Mouse (Mus musculus) heart, embryonic 14.5 days (tissue): ENCODE measurements at regions not wholly inside any gene's neighbourhood (a gene's known extent, or its start where the extent isn't known, plus 50 kb on each side); places are given as distances from the start of the nearest gene placed in this dataset.

Experiments used
- ATAC-seq: fragments of 200-750 bp; cut with Nextera tagmentation; 2 replicates; pipeline ENCODE4 v1.8.0; 2017; ENCODE audit warnings: low read depth, moderate TSS enrichment; ENCODE audit not compliant: insufficient number of reproducible peaks, insufficient read depth, low FRiP score
- H3K27ac ChIP-seq, 2 experiments: fragments of 200-500 bp in 1 of 2; fragments of 300-500 bp in 1 of 2; sonication (generic) in 1 of 2; replicated peaks in 1 of 2; 2 replicates each; pipeline ENCODE4 v1.5.1; 2012 to 2014; ENCODE audit warnings: low read depth in 2 of 2, low read length in 2 of 2, control low read depth in 1 of 2, mild to moderate bottlenecking in 1 of 2, mixed read lengths in 1 of 2; ENCODE audit not compliant: control insufficient read depth in 1 of 2, insufficient read depth in 1 of 2
- H3K27me3 ChIP-seq: fragments of 300-500 bp; sonication (generic); 2 replicates; pipeline ENCODE4 v1.6.1; 2014; ENCODE audit warnings: mild to moderate bottlenecking, low read length, control low read depth; ENCODE audit not compliant: control insufficient read depth, insufficient read depth
- H3K36me3 ChIP-seq: fragments of 300-500 bp; sonication (generic); 2 replicates; pipeline ENCODE4 v1.6.1; 2014; ENCODE audit warnings: mild to moderate bottlenecking, control low read depth, low read length, mixed read lengths; ENCODE audit not compliant: control insufficient read depth, insufficient read depth
- H3K4me1 ChIP-seq, 2 experiments: fragments of 200-500 bp in 1 of 2; fragments of 300-500 bp in 1 of 2; sonication (generic) in 1 of 2; 2 replicates each; pipeline ENCODE4 v1.6.1; 2012 to 2014; ENCODE audit warnings: low read length in 2 of 2, control low read depth in 1 of 2, mixed read lengths in 1 of 2; ENCODE audit not compliant: control insufficient read depth in 2 of 2, insufficient read depth in 2 of 2
- H3K4me2 ChIP-seq: fragments of 300-500 bp; sonication (generic); 2 replicates; pipeline ENCODE4 v1.6.1; 2014; ENCODE audit warnings: mild to moderate bottlenecking, low read length
- H3K4me3 ChIP-seq, 2 experiments: fragments of 200-500 bp in 1 of 2; fragments of 300-500 bp in 1 of 2; sonication (generic) in 1 of 2; 2 replicates each; pipeline ENCODE4 v1.5.1; 2012 to 2014; ENCODE audit warnings: low read length in 2 of 2, mild to moderate bottlenecking in 2 of 2, control low read depth in 1 of 2, low read depth in 1 of 2, moderate library complexity in 1 of 2; ENCODE audit not compliant: control insufficient read depth in 1 of 2, insufficient read depth in 1 of 2
- H3K9ac ChIP-seq: fragments of 300-500 bp; sonication (generic); 2 replicates; pipeline ENCODE4 v1.6.1; 2014; ENCODE audit warnings: mild to moderate bottlenecking, low read length
- H3K9me3 ChIP-seq: fragments of 300-500 bp; sonication (generic); 2 replicates; pipeline ENCODE4 v1.6.1; 2016; ENCODE audit warnings: low read length, control low read depth; ENCODE audit not compliant: control insufficient read depth
- WGBS: fragments of 180-500 bp; shearing (Covaris S2); extraction: QIAGEN DNeasy Blood & Tissue Kit; methylation state at CpG from one replicate; pipeline ENCODE4 v1.1.7; 2014; 5-methylcytosine and 5-hydroxymethylcytosine counted together

GRCm38 (mm10) chr17:64529296-64529994, 71.1 kb upstream of the Man2a1 start:
- ATAC-seq: no peak
- peaks cover 3 to 4% of the 10 kb centered on the region in 2 experiments; a peak in 2 of 4 replicates for H3K4me1 ChIP-seq
- no peak overlapping the region for H3K9ac ChIP-seq
- no peaks in the 10 kb centered on the region for H3K9me3 ChIP-seq
- H3K27me3 ChIP-seq: no peaks in the 10 kb centered on the region
- no peak overlapping the region for H3K27ac ChIP-seq
- no peak overlapping the region for H3K4me2 ChIP-seq
- WGBS: 73% methylated on average over 14 of the region's 14 CpGs
- no peaks in the 10 kb centered on the region for H3K36me3 ChIP-seq
- no peak overlapping the region for H3K4me3 ChIP-seq

- no peaks in the 10 kb centered on the region for H3K9me3 ChIP-seq
- H3K4me2 ChIP-seq: no peak overlapping the region
- 85% methylated on average over 7 of the region's 7 CpGs for WGBS
- H3K27me3 ChIP-seq: no peaks in the 10 kb centered on the region
- no peak overlapping the region for H3K4me3 ChIP-seq
- H3K27ac ChIP-seq: no peak overlapping the region
- ATAC-seq: no peak
- H3K36me3 ChIP-seq: no peaks in the 10 kb centered on the region
- peaks cover 3 to 4% of the 10 kb centered on the region in 2 experiments; a peak in 2 of 4 replicates for H3K4me1 ChIP-seq
- H3K9ac ChIP-seq: no peak overlapping the region
Observed at GRCm38 (mm10) chr17:64531150-64531549, 69.4 kb upstream of the Man2a1 start.

- Histone ChIP-seq H3K4me3 (no peak overlapping the region), H3K4me2 (no peak overlapping the region), H3K4me1 (peaks cover 3 to 12% of the 10 kb centered on the region in 2 experiments; a peak in 3 of 4 replicates), H3K9ac (no peak overlapping the region), H3K9me3 (no peaks in the 10 kb centered on the region), H3K27ac (no peak overlapping the region), H3K27me3 (no peaks in the 10 kb centered on the region), H3K36me3 (no peaks in the 10 kb centered on the region)
- 77% methylated on average over 4 of the region's 4 CpGs for WGBS
- ATAC-seq: no peak
Observed at GRCm38 (mm10) chr17:64534323-64534722, 66.2 kb upstream of the Man2a1 start.

- no peak overlapping the region for H3K4me3 ChIP-seq
- H3K4me1 ChIP-seq: peaks cover 3 to 12% of the 10 kb centered on the region in 2 experiments; a peak in 3 of 4 replicates
- no peaks in the 10 kb centered on the region for H3K36me3 ChIP-seq
- peak overlapping the region; percentile 44 for H3K9ac ChIP-seq
- no peaks in the 10 kb centered on the region for H3K9me3 ChIP-seq
- no peak for ATAC-seq
- peak overlapping the region; percentile 65 to 76 for H3K27ac ChIP-seq
- H3K27me3 ChIP-seq: no peaks in the 10 kb centered on the region
- H3K4me2 ChIP-seq: peak overlapping the region; percentile 47
- 2% methylated on average over 10 of the region's 10 CpGs for WGBS
Observed at GRCm38 (mm10) chr17:64538520-64538953, 62.0 kb upstream of the Man2a1 start.

GRCm38 (mm10) chr17:64540411-64540810, 60.1 kb upstream of the Man2a1 start:
- no peak overlapping the region for H3K4me2 ChIP-seq
- no peak for ATAC-seq
- no peak overlapping the region for H3K27ac ChIP-seq
- WGBS: 90% methylated on average over 8 of the region's 8 CpGs
- H3K9ac ChIP-seq: no peak overlapping the region
- no peaks in the 10 kb centered on the region for H3K27me3 ChIP-seq
- H3K36me3 ChIP-seq: no peaks in the 10 kb centered on the region
- H3K4me3 ChIP-seq: no peak overlapping the region
- peaks cover 3 to 12% of the 10 kb centered on the region in 2 experiments; a peak in 3 of 4 replicates for H3K4me1 ChIP-seq
- no peaks in the 10 kb centered on the region for H3K9me3 ChIP-seq

GRCm38 (mm10) chr17:64548536-64548935, 52.0 kb upstream of the Man2a1 start:
- H3K4me2 ChIP-seq: no peak overlapping the region
- H3K4me3 ChIP-seq: no peak overlapping the region
- no peaks in the 10 kb centered on the region for H3K4me1 ChIP-seq
- no peak for ATAC-seq
- no peak overlapping the region for H3K9ac ChIP-seq
- no peaks in the 10 kb centered on the region for H3K27me3 ChIP-seq
- no peak overlapping the region for H3K27ac ChIP-seq
- WGBS: 44% methylated on average over 7 of the region's 7 CpGs
- H3K36me3 ChIP-seq: no peaks in the 10 kb centered on the region
- no peaks in the 10 kb centered on the region for H3K9me3 ChIP-seq

GRCm38 (mm10) chr17:64550034-64550433, 50.5 kb upstream of the Man2a1 start:
- Histone ChIP-seq H3K4me2 (no peak overlapping the region), H3K4me1 (no peaks in the 10 kb centered on the region), H3K27me3 (no peaks in the 10 kb centered on the region), H3K36me3 (no peaks in the 10 kb centered on the region), H3K4me3 (no peak overlapping the region), H3K9me3 (no peaks in the 10 kb centered on the region), H3K27ac (no peak overlapping the region), H3K9ac (no peak overlapping the region)
- no peak for ATAC-seq
- WGBS: 48% methylated on average over 6 of the region's 6 CpGs
